Mouse (Mus musculus) limb, embryonic 10.5 days (tissue): Measurements from ENCODE around the gene Zfp664. TPM values are rescaled to one million over a fixed set of nuclear protein-coding genes. Genes with fewer than 3 reads are reported as not detected.
A peak's percentile ranks its signal among the peaks of the same experiment; 100 is the strongest.

Source experiments
- DNase-seq: peaks from one replicate; pipeline ENCODE4 v3.0.0-alpha.2; 2017; ENCODE audit warnings: low spot score
- H3K27ac ChIP-seq: fragments of 300-500 bp; sonication (generic); 2 replicates; pipeline ENCODE4 v1.5.1; 2016; ENCODE audit warnings: mild to moderate bottlenecking
- H3K27me3 ChIP-seq: fragments of 300-500 bp; sonication (generic); 2 replicates; pipeline ENCODE4 v1.6.1; 2016; ENCODE audit warnings: low read depth, mild to moderate bottlenecking; ENCODE audit not compliant: poor library complexity, severe bottlenecking
- H3K36me3 ChIP-seq: fragments of 300-500 bp; sonication (generic); 2 replicates; pipeline ENCODE4 v1.6.1; 2016; ENCODE audit warnings: mild to moderate bottlenecking, moderate library complexity
- H3K4me1 ChIP-seq: fragments of 300-500 bp; sonication (generic); 2 replicates; pipeline ENCODE4 v1.6.1; 2016
- H3K4me3 ChIP-seq: fragments of 300-500 bp; sonication (generic); 2 replicates; pipeline ENCODE4 v1.5.1; 2016; ENCODE audit warnings: mild to moderate bottlenecking, moderate library complexity
- H3K9me3 ChIP-seq: fragments of 300-500 bp; sonication (generic); replicated peaks from 2 replicates; pipeline ENCODE4 v1.6.1; 2016; ENCODE audit warnings: mild to moderate bottlenecking
- WGBS: fragments of 180-500 bp; shearing (Covaris S2); methylation state at CpG from one replicate; pipeline ENCODE4 v1.1.7; 2016; 5-methylcytosine and 5-hydroxymethylcytosine counted together
- polyA plus RNA-seq: library from polyadenylated mRNA; unstranded; fragments of >200 nt; fragmentation: Nextera tagmentation; extraction: Ambion mirVana; gene quantifications from 2 replicates; pipeline ENCODE4 v1.2.1, GENCODE M21; 2016

Gene Zfp664
- polyA plus RNA-seq, 1 experiment from 2014 or later = 157 TPM

- H3K9me3 ChIP-seq = no peaks in the 10 kb centered on the region
- no peak overlapping the region for H3K4me3 ChIP-seq
- 89% methylated on average over 3 of the region's 3 CpGs for WGBS
- no peak for DNase-seq
- H3K36me3 ChIP-seq = no peaks in the 10 kb centered on the region
- H3K27ac ChIP-seq = no peak overlapping the region
- H3K27me3 ChIP-seq = no peaks in the 10 kb centered on the region
- peaks cover 17% of the 10 kb centered on the region for H3K4me1 ChIP-seq
These were observed 13.5 kb upstream of the Zfp664 start for GRCm38 (mm10) chr5:124848994-124849393.

GRCm38 (mm10) chr5:124851572-124851971 is 10.9 kb upstream of the Zfp664 start:
- no peak overlapping the region for H3K27ac ChIP-seq
- no peaks in the 10 kb centered on the region for H3K36me3 ChIP-seq
- H3K9me3 ChIP-seq = no peaks in the 10 kb centered on the region
- H3K4me3 ChIP-seq = no peak overlapping the region
- no peaks in the 10 kb centered on the region for H3K27me3 ChIP-seq
- DNase-seq = no peak
- peaks cover 17% of the 10 kb centered on the region for H3K4me1 ChIP-seq
- WGBS = 46% methylated on average over 4 of the region's 4 CpGs

- no peak for DNase-seq
- H3K36me3 ChIP-seq = no peaks in the 10 kb centered on the region
- 44% methylated on average over 2 of the region's 2 CpGs for WGBS
These were observed 10.2 kb upstream of the Zfp664 start for GRCm38 (mm10) chr5:124852294-124852693.

GRCm38 (mm10) chr5:124853079-124853478 is 9.4 kb upstream of the Zfp664 start:
- Histone ChIP-seq H3K4me3 (no peak overlapping the region), H3K4me1 (peaks cover 7% of the 10 kb centered on the region), H3K9me3 (no peaks in the 10 kb centered on the region), H3K27me3 (no peaks in the 10 kb centered on the region), H3K27ac (no peak overlapping the region; the same call in 1 of the 2 replicates), H3K36me3 (no peaks in the 10 kb centered on the region)
- no peak for DNase-seq
- WGBS = 88% methylated on average over 2 of the region's 2 CpGs

More at GRCm38 (mm10) chr5:124852294-124852693, 10.2 kb upstream of the Zfp664 start:
- Histone ChIP-seq H3K27me3 (no peaks in the 10 kb centered on the region), H3K4me1 (peaks cover 10% of the 10 kb centered on the region), H3K27ac (no peak overlapping the region), H3K9me3 (no peaks in the 10 kb centered on the region), H3K4me3 (no peak overlapping the region)

- H3K27ac ChIP-seq = no peak overlapping the region
- H3K36me3 ChIP-seq = no peaks in the 10 kb centered on the region
- 93% methylated on average over 4 of the region's 4 CpGs for WGBS
- peaks cover 9% of the 10 kb centered on the region for H3K27me3 ChIP-seq
- no peaks in the 10 kb centered on the region for H3K9me3 ChIP-seq
- no peak for DNase-seq
- no peak overlapping the region for H3K4me3 ChIP-seq
- H3K4me1 ChIP-seq = peaks cover 7% of the 10 kb centered on the region
These were observed 8.3 kb upstream of the Zfp664 start for GRCm38 (mm10) chr5:124854202-124854601.

- DNase-seq = no peak
- Histone ChIP-seq H3K4me3 (no peak overlapping the region), H3K27ac (no peak overlapping the region), H3K27me3 (peaks cover 34% of the 10 kb centered on the region), H3K9me3 (no peaks in the 10 kb centered on the region), H3K36me3 (0 out of 2 replicates have a peak, but pooled peaks cover 3% of the 10 kb centered on the region), H3K4me1 (peaks cover 33% of the 10 kb centered on the region)
- 4% methylated on average over 5 of the region's 5 CpGs for WGBS
These were observed 2.5 kb upstream of the Zfp664 start for GRCm38 (mm10) chr5:124860013-124860412.

- Histone ChIP-seq H3K4me1 (peaks cover 34% of the 10 kb centered on the region), H3K27me3 (peaks cover 34% of the 10 kb centered on the region), H3K27ac (peak overlapping the region; percentile 99), H3K4me3 (peak overlapping the region; percentile 100), H3K36me3 (peaks cover 17% of the 10 kb centered on the region), H3K9me3 (no peaks in the 10 kb centered on the region)
- DNase-seq = peak; percentile 51
- 1% methylated on average over 33 of the region's 33 CpGs for WGBS
These were observed 1.0 kb upstream of the Zfp664 start for GRCm38 (mm10) chr5:124861463-124861862.

- peaks cover 34% of the 10 kb centered on the region for H3K4me1 ChIP-seq
- peak; percentile 78 for DNase-seq
- peaks cover 33% of the 10 kb centered on the region for H3K36me3 ChIP-seq
- H3K4me3 ChIP-seq = peak overlapping the region; percentile 100
- peaks cover 34% of the 10 kb centered on the region for H3K27me3 ChIP-seq
- peak overlapping the region; percentile 99 for H3K27ac ChIP-seq
- H3K9me3 ChIP-seq = no peaks in the 10 kb centered on the region
- under 1% methylated on average over 83 of the region's 88 CpGs for WGBS
These were observed 615 bp downstream of the Zfp664 start for GRCm38 (mm10) chr5:124862871-124863741.

- no peaks in the 10 kb centered on the region for H3K27me3 ChIP-seq
- H3K4me3 ChIP-seq = no peak overlapping the region
- WGBS = 54% methylated on average over 4 of the region's 4 CpGs
- no peaks in the 10 kb centered on the region for H3K9me3 ChIP-seq
- peaks cover 14% of the 10 kb centered on the region for H3K4me1 ChIP-seq
- H3K36me3 ChIP-seq = peaks cover 88% of the 10 kb centered on the region
- no peak overlapping the region for H3K27ac ChIP-seq
- DNase-seq = no peak
These were observed 6.5 kb downstream of the Zfp664 start for GRCm38 (mm10) chr5:124868981-124869380.

GRCm38 (mm10) chr5:124872033-124872432 is 9.5 kb downstream of the Zfp664 start:
- no peak overlapping the region for H3K27ac ChIP-seq
- H3K36me3 ChIP-seq = peaks cover 94% of the 10 kb centered on the region
- no peaks in the 10 kb centered on the region for H3K9me3 ChIP-seq
- H3K4me1 ChIP-seq = 0 out of 2 replicates have a peak, but pooled peaks cover 3% of the 10 kb centered on the region
- WGBS = 86% methylated on average over 2 of the region's 2 CpGs
- no peak overlapping the region for H3K4me3 ChIP-seq
- no peaks in the 10 kb centered on the region for H3K27me3 ChIP-seq
- no peak for DNase-seq

- no peak overlapping the region for H3K4me3 ChIP-seq
- H3K9me3 ChIP-seq = no peaks in the 10 kb centered on the region
- H3K36me3 ChIP-seq = peaks cover 91% of the 10 kb centered on the region
- H3K4me1 ChIP-seq = 0 out of 2 replicates have a peak, but pooled peaks cover 6% of the 10 kb centered on the region
- no peak for DNase-seq
- no peak overlapping the region for H3K27ac ChIP-seq
- H3K27me3 ChIP-seq = no peaks in the 10 kb centered on the region
- WGBS = 96% methylated on average over 3 of the region's 3 CpGs
These were observed 10.6 kb downstream of the Zfp664 start for GRCm38 (mm10) chr5:124873096-124873495.

GRCm38 (mm10) chr5:124873890-124874601 is 11.6 kb downstream of the Zfp664 start:
- Histone ChIP-seq H3K9me3 (no peaks in the 10 kb centered on the region), H3K4me3 (no peak overlapping the region), H3K36me3 (peaks cover 91% of the 10 kb centered on the region), H3K4me1 (0 out of 2 replicates have a peak, but pooled peaks cover 6% of the 10 kb centered on the region), H3K27me3 (no peaks in the 10 kb centered on the region), H3K27ac (no peak overlapping the region)
- no peak for DNase-seq
- 92% methylated on average over 6 of the region's 6 CpGs for WGBS

GRCm38 (mm10) chr5:124879251-124879650 is 16.8 kb downstream of the Zfp664 start:
- peaks cover 95% of the 10 kb centered on the region for H3K36me3 ChIP-seq
- no peak for DNase-seq
- no peaks in the 10 kb centered on the region for H3K9me3 ChIP-seq
- H3K27ac ChIP-seq = no peak overlapping the region
- H3K4me1 ChIP-seq = 0 out of 2 replicates have a peak, but pooled peaks cover 4% of the 10 kb centered on the region
- no peak overlapping the region for H3K4me3 ChIP-seq
- H3K27me3 ChIP-seq = no peaks in the 10 kb centered on the region
- WGBS = 86% methylated on average over 4 of the region's 4 CpGs
